In the genomic region with DNA sequence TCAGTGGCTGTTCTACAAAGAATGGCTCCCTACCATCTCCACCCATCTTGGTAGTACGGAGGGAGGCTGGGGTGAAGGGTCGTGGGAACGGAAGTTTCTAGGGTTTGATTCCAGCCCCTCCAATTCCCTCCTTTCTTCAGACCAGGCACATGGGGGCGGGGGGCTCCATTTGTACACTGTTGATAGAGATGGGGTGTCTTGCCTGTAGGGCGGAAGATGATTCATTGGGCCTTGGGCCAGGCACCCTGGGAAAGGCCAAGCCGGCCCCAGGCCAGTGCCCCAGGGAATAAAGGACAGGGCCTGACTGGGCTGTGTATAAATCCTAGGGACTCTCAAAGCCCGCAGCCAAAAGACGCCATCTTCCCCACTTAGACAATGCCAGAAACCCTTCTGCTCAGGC, we compare ENCODE assay signal across 7 mouse cellular contexts. TPM values are rescaled to one million over a fixed set of nuclear protein-coding genes. Genes with fewer than 3 reads are reported as not detected.
A peak's percentile ranks its signal among the peaks of the same experiment; 100 is the strongest.
DNase-seq lines count a peak whose midpoint lies in the region; ATAC-seq and TF ChIP-seq lines count a peak whose summit lies in the region.

No protein-coding gene starts in this region.

- H3K4me3 ChIP-seq in embryonic facial prominence, embryonic 10.5 days = no peak overlapping the region
- H3K4me3 ChIP-seq in hindbrain, postnatal 0 days (ENCODE audit: low read length) = no peak overlapping the region
- no peak overlapping the region for H3K4me3 ChIP-seq in lung, embryonic 14.5 days (ENCODE audit: low read depth, low read length)

- peaks cover 57% of the 10 kb centered on the region for H3K4me1 ChIP-seq in embryonic facial prominence, embryonic 10.5 days
- peaks cover 12% of the 10 kb centered on the region for H3K4me1 ChIP-seq in hindbrain, postnatal 0 days (ENCODE audit: insufficient read depth, low read length)
- peaks cover 29% of the 10 kb centered on the region for H3K4me1 ChIP-seq in lung, embryonic 14.5 days (ENCODE audit: insufficient read depth)

- ATAC-seq in hindbrain, postnatal 0 days = peak; percentile 16; the same call in 1 of the 2 replicates
- ATAC-seq in lung, embryonic 14.5 days (ENCODE audit: insufficient read depth) = no peak
- ATAC-seq in monocyte, adult 5-6 weeks (replicated peaks; ENCODE audit: insufficient number of reproducible peaks, low FRiP score, low TSS enrichment, poor library complexity, severe bottlenecking) = no peak

- WGBS in embryonic facial prominence, embryonic 10.5 days = 78% methylated on average over 8 of the region's 8 CpGs
- WGBS in hindbrain, postnatal 0 days = 65% methylated on average over 8 of the region's 8 CpGs
- 62% methylated on average over 8 of the region's 8 CpGs for WGBS in lung, embryonic 14.5 days

- no peak overlapping the region for H3K9ac ChIP-seq in hindbrain, postnatal 0 days (replicated peaks; ENCODE audit: low read length)
- no peak overlapping the region for H3K9ac ChIP-seq in lung, embryonic 14.5 days

- DNase-seq in adrenal gland, adult 18-20 months (ENCODE audit: low spot score in 2 of 2) = peak; percentile 55
- no peak for DNase-seq in embryonic facial prominence, embryonic 10.5 days (ENCODE audit: low spot score)
- no peak for DNase-seq in hindbrain, postnatal 0 days (ENCODE audit: low spot score)
- DNase-seq in lung, embryonic 14.5 days = peak; percentile 56
- no peak for DNase-seq in cerebellum, adult 9-10 months
- DNase-seq in urinary bladder, postnatal 25 days (ENCODE audit: low spot score) = no peak

- H3K27ac ChIP-seq in embryonic facial prominence, embryonic 10.5 days (replicated peaks) = peak overlapping the region; percentile 76
- H3K27ac ChIP-seq in hindbrain, postnatal 0 days = no peak overlapping the region; the same call in 1 of the 2 replicates
- H3K27ac ChIP-seq in lung, embryonic 14.5 days (ENCODE audit: low read depth) = peak overlapping the region; percentile 90

- no peak overlapping the region for H3K4me2 ChIP-seq in hindbrain, postnatal 0 days (ENCODE audit: low read depth, low read length)
- H3K4me2 ChIP-seq in lung, embryonic 14.5 days = peak overlapping the region; percentile 44

- no peaks in the 10 kb centered on the region for H3K9me3 ChIP-seq in embryonic facial prominence, embryonic 10.5 days
- H3K9me3 ChIP-seq in hindbrain, postnatal 0 days (ENCODE audit: low read length) = no peaks in the 10 kb centered on the region
- H3K9me3 ChIP-seq in lung, embryonic 14.5 days (ENCODE audit: low read depth, low read length) = no peaks in the 10 kb centered on the region

- no peaks in the 10 kb centered on the region for H3K27me3 ChIP-seq in embryonic facial prominence, embryonic 10.5 days (replicated peaks; ENCODE audit: low read depth, poor library complexity, severe bottlenecking)
- no peaks in the 10 kb centered on the region for H3K27me3 ChIP-seq in hindbrain, postnatal 0 days (ENCODE audit: insufficient read depth, low read length)
- H3K27me3 ChIP-seq in lung, embryonic 14.5 days (ENCODE audit: insufficient read depth, low read length) = no peaks in the 10 kb centered on the region

- no peak for TF ChIP-seq CTCF in hindbrain, postnatal 0 days (IDR thresholded peaks at IDR 0.05; ENCODE audit: low read depth)
- TF ChIP-seq CTCF in lung, embryonic 14.5 days (IDR thresholded peaks at IDR 0.05; ENCODE audit: low read depth) = no peak

- peaks cover 71% of the 10 kb centered on the region for H3K36me3 ChIP-seq in embryonic facial prominence, embryonic 10.5 days (replicated peaks)
- H3K36me3 ChIP-seq in hindbrain, postnatal 0 days (ENCODE audit: insufficient read depth, low read length) = no peaks in the 10 kb centered on the region
- H3K36me3 ChIP-seq in lung, embryonic 14.5 days (ENCODE audit: insufficient read depth) = peaks cover 13% of the 10 kb centered on the region

RNA-seq across cellular contexts. Expression of gene Arhgef17, which starts 23.8 kb away (rescaled TPM):
- total RNA-seq in adrenal gland, adult 18-20 months (2021) = 10 to 100 TPM; 50.4 to 79.5 TPM
- polyA plus RNA-seq in embryonic facial prominence, embryonic 10.5 days (2016; fragmentation: Nextera tagmentation; extraction: Ambion mirVana) = 9.3 and 9.8 TPM in 2 replicates
- total RNA-seq in hindbrain, postnatal 0 days (2014; rRNA removed) = 72.3 and 74.5 TPM in 2 replicates
- polyA plus RNA-seq in hindbrain, postnatal 0 days (2015; fragmentation: Nextera tagmentation; extraction: Ambion mirVana) = 8.1 and 10.1 TPM in 2 replicates
- polyA plus RNA-seq in lung, embryonic 14.5 days (2014; fragmentation: Nextera tagmentation; extraction: Ambion mirVana) = 18.5 and 22.5 TPM in 2 replicates
- total RNA-seq in monocyte, adult 5-6 weeks (2017) = 0.10 to 0.29 TPM in 2 of 3 replicates, not detected in the other

RNA-seq across cellular contexts. Expression of gene Relt, which starts 44.8 kb away (rescaled TPM):
- 1 to 10 TPM; 2.1 to 3.5 TPM for total RNA-seq in adrenal gland, adult 18-20 months (2021)
- polyA plus RNA-seq in embryonic facial prominence, embryonic 10.5 days (2016; fragmentation: Nextera tagmentation; extraction: Ambion mirVana) = 4.8 and 5.2 TPM in 2 replicates
- 10.5 and 12.2 TPM in 2 replicates for total RNA-seq in hindbrain, postnatal 0 days (2014; rRNA removed)
- 5.0 and 6.2 TPM in 2 replicates for polyA plus RNA-seq in hindbrain, postnatal 0 days (2015; fragmentation: Nextera tagmentation; extraction: Ambion mirVana)
- polyA plus RNA-seq in lung, embryonic 14.5 days (2014; fragmentation: Nextera tagmentation; extraction: Ambion mirVana) = 3.8 and 4.1 TPM in 2 replicates
- total RNA-seq in monocyte, adult 5-6 weeks (2017) = 22.5 to 31.8 TPM (median 26.4 TPM) in 3 replicates

Comparison
In these comparisons a context has a peak if more than half of its experiments do, and no peak if none do; other contexts are left out.
1. DNase-seq: peak in adrenal gland, adult 18-20 months (2 of 2) and lung, embryonic 14.5 days (single experiment); none in embryonic facial prominence, embryonic 10.5 days (single experiment), hindbrain, postnatal 0 days (single experiment), cerebellum, adult 9-10 months (single experiment) and urinary bladder, postnatal 25 days (single experiment).
2. RNA of gene Arhgef17, which starts 23.8 kb away (total RNA-seq): 50.4 to 79.5 TPM in adrenal gland, adult 18-20 months and 72.3 to 74.5 TPM in hindbrain, postnatal 0 days; 0.10 to 0.29 TPM in monocyte, adult 5-6 weeks; every median in the first group is over 10 times any median in the second.